Mouse (Mus musculus) liver, adult 2 months (tissue): ENCODE measurements at regions not wholly inside any gene's neighbourhood (a gene's known extent, or its start where the extent isn't known, plus 50 kb on each side); places are given as distances from the start of the nearest gene placed in this dataset.

Experiments
- DNase-seq: peaks from one replicate; pipeline ENCODE4 v3.0.0-alpha.2; 2011; ENCODE audit warnings: low read depth, low spot score; ENCODE audit errors: extremely low read depth
- H3K27ac ChIP-seq: fragments of 200-500 bp; replicated peaks from 2 replicates; pipeline ENCODE4 v1.5.1; 2012; ENCODE audit warnings: low read depth, mild to moderate bottlenecking, control low read depth, inconsistent platforms, low read length; ENCODE audit not compliant: insufficient read depth
- H3K27me3 ChIP-seq: fragments of 200-500 bp; 2 replicates; pipeline ENCODE4 v1.6.1; 2012; ENCODE audit warnings: mild to moderate bottlenecking, moderate library complexity, low read length, inconsistent platforms; ENCODE audit not compliant: control insufficient read depth, insufficient read depth
- H3K36me3 ChIP-seq: fragments of 200-500 bp; 2 replicates; pipeline ENCODE4 v1.6.1; 2012; ENCODE audit warnings: low read length, inconsistent platforms; ENCODE audit not compliant: control insufficient read depth, insufficient read depth
- H3K4me1 ChIP-seq: fragments of 200-500 bp; 2 replicates; pipeline ENCODE4 v1.6.1; 2011; ENCODE audit warnings: low read length; ENCODE audit not compliant: control insufficient read depth, insufficient read depth
- H3K4me3 ChIP-seq: fragments of 200-500 bp; 2 replicates; pipeline ENCODE4 v1.5.1; 2011; ENCODE audit warnings: low read depth, mild to moderate bottlenecking, control low read depth, low read length, moderate library complexity; ENCODE audit not compliant: insufficient read depth
- H3K79me2 ChIP-seq: fragments of 200-500 bp; 2 replicates; pipeline ENCODE4 v1.6.1; 2012; ENCODE audit warnings: inconsistent platforms, mild to moderate bottlenecking, low read length, moderate library complexity; ENCODE audit not compliant: control insufficient read depth, insufficient read depth
- H3K9ac ChIP-seq: fragments of 200-500 bp; 2 replicates; pipeline ENCODE4 v1.6.1; 2012; ENCODE audit warnings: low read depth, mild to moderate bottlenecking, control low read depth, inconsistent platforms, low read length
- CTCF ChIP-seq: fragments of 200-500 bp; IDR thresholded peaks from 2 replicates; pipeline ENCODE4 v1.5.1; 2011; ENCODE audit warnings: low read depth, low read length, control low read depth
- POLR2A ChIP-seq: fragments of 200-500 bp; IDR thresholded peaks from 2 replicates; pipeline ENCODE4 v1.6.1; 2011; ENCODE audit warnings: low read length, control low read depth; ENCODE audit not compliant: insufficient read depth; ENCODE audit errors: extremely low read depth
- WGBS: fragments of 180-500 bp; shearing (Covaris S2); methylation state at CpG from one replicate; pipeline ENCODE4 v1.1.7; 2018; 5-methylcytosine and 5-hydroxymethylcytosine counted together

- H3K4me1 ChIP-seq: peaks cover 20% of the 10 kb centered on the region
- no peak overlapping the region for H3K4me3 ChIP-seq
- no peaks in the 10 kb centered on the region for H3K79me2 ChIP-seq
- no peak for TF ChIP-seq CTCF
- no peak for TF ChIP-seq POLR2A
- H3K27ac ChIP-seq: no peak overlapping the region
- 74% methylated on average over 12 of the region's 12 CpGs for WGBS
- H3K9ac ChIP-seq: no peak overlapping the region
- no peaks in the 10 kb centered on the region for H3K36me3 ChIP-seq
- no peaks in the 10 kb centered on the region for H3K27me3 ChIP-seq
- no peak for DNase-seq
Observed at GRCm38 (mm10) chr2:167757157-167757780, 67.6 kb upstream of the Tmem189 start.

- Histone ChIP-seq H3K27ac (no peak overlapping the region), H3K79me2 (no peaks in the 10 kb centered on the region), H3K4me3 (no peak overlapping the region), H3K9ac (no peak overlapping the region), H3K27me3 (no peaks in the 10 kb centered on the region), H3K36me3 (no peaks in the 10 kb centered on the region), H3K4me1 (peaks cover 20% of the 10 kb centered on the region)
- 92% methylated on average over 12 of the region's 12 CpGs for WGBS
- DNase-seq: no peak
- TF ChIP-seq CTCF: no peak
- no peak for TF ChIP-seq POLR2A
Observed at GRCm38 (mm10) chr2:167756721-167757120, 67.1 kb upstream of the Tmem189 start.

GRCm38 (mm10) chr2:167754929-167755551, 65.4 kb upstream of the Tmem189 start:
- 47% methylated on average over 22 of the region's 22 CpGs for WGBS
- no peak overlapping the region for H3K27ac ChIP-seq
- no peak for TF ChIP-seq CTCF
- TF ChIP-seq POLR2A: no peak
- peak; percentile 64 for DNase-seq
- H3K36me3 ChIP-seq: no peaks in the 10 kb centered on the region
- H3K79me2 ChIP-seq: no peaks in the 10 kb centered on the region
- H3K27me3 ChIP-seq: no peaks in the 10 kb centered on the region
- H3K4me1 ChIP-seq: peaks cover 10% of the 10 kb centered on the region
- H3K4me3 ChIP-seq: no peak overlapping the region
- no peak overlapping the region for H3K9ac ChIP-seq

- TF ChIP-seq CTCF: no peak
- TF ChIP-seq POLR2A: no peak
- H3K79me2 ChIP-seq: no peaks in the 10 kb centered on the region
- H3K36me3 ChIP-seq: no peaks in the 10 kb centered on the region
- no peaks in the 10 kb centered on the region for H3K27me3 ChIP-seq
- H3K9ac ChIP-seq: no peak overlapping the region
- H3K4me3 ChIP-seq: no peak overlapping the region
- WGBS: 72% methylated on average over 9 of the region's 9 CpGs
- DNase-seq: peak; percentile 33
- H3K27ac ChIP-seq: no peak overlapping the region
- H3K4me1 ChIP-seq: peaks cover 4% of the 10 kb centered on the region; the same call in 1 of the 2 replicates
Observed at GRCm38 (mm10) chr2:167753898-167754297, 64.3 kb upstream of the Tmem189 start.

GRCm38 (mm10) chr2:167752805-167753556, 63.4 kb upstream of the Tmem189 start:
- Histone ChIP-seq H3K27me3 (no peaks in the 10 kb centered on the region), H3K4me1 (peaks cover 4% of the 10 kb centered on the region; the same call in 1 of the 2 replicates), H3K9ac (no peak overlapping the region), H3K4me3 (no peak overlapping the region), H3K79me2 (no peaks in the 10 kb centered on the region), H3K27ac (0 out of 2 replicates have a peak overlapping the region, but pooled peaks have one; percentile 5), H3K36me3 (no peaks in the 10 kb centered on the region)
- DNase-seq: peak; percentile 59
- no peak for TF ChIP-seq POLR2A
- no peak for TF ChIP-seq CTCF
- WGBS: 44% methylated on average over 12 of the region's 12 CpGs
